Mouse (Mus musculus): ENCODE measurements around the gene Sdc1. TPM values are rescaled to one million over a fixed set of nuclear protein-coding genes. Genes with fewer than 3 reads are reported as not detected.

Sdc1 gene
- 5.3 and 8.1 TPM in 2 replicates for total RNA-seq (2012; rRNA removed)
- 2.6 and 3.0 TPM in 2 replicates for total RNA-seq (2014; rRNA removed)
- polyA plus RNA-seq (2012; ENCODE audit: insufficient read length, low read depth): 1.7 and 2.1 TPM in 2 replicates

GRCm38 (mm10) chr12:8770946-8771843, at the start of gene Sdc1:
Gene Sdc1, plus strand, starts transcription at chr12:8771323.
- Histone ChIP-seq H3K36me3 (replicated peaks in 1 of 2; ENCODE audit: control insufficient read depth in 1 of 2, insufficient read depth in 1 of 2, low read length in 1 of 2) (no peaks in the 10 kb centered on the region), H3K27ac (ENCODE audit: insufficient read depth, low read depth) (no peak within 1 kb of the TSS), H3K4me3 (replicated peaks in 1 of 3; ENCODE audit: low read depth in 2 of 3, low read length in 2 of 3, poor library complexity in 1 of 3) (peak within 1 kb of the TSS; percentile 34 to 58 (median 51)), H3K9me3 (replicated peaks; ENCODE audit: low read length) (peaks cover 4% of the 10 kb centered on the region), H3K4me1 (ENCODE audit: control insufficient read depth in 1 of 2, insufficient read depth in 2 of 2) (peaks cover 0 to 10% of the 10 kb centered on the region in 2 experiments; a peak in 2 of 4 replicates), H3K79me2 (replicated peaks; ENCODE audit: control insufficient read depth, extremely low read depth, insufficient read depth, poor library complexity, severe bottlenecking) (no peaks in the 10 kb centered on the region), H3K27me3 (replicated peaks) (peaks cover 13% of the 10 kb centered on the region), H3K9ac (ENCODE audit: insufficient read depth, low read depth) (peak within 1 kb of the TSS; percentile 21; the same call in 1 of the 2 replicates), H3K4me2 (ENCODE audit: insufficient read depth, low read depth, poor library complexity, severe bottlenecking) (peak within 1 kb of the TSS; percentile 53)
- dilution Hi-C loops (cut with MboI; ENCODE audit: extremely low pct_ligation_motif_present, extremely low pct_unique_long_range_greater_than_20kb, low sequenced_read_pairs) (no loop called here), in situ Hi-C loops (cut with MboI; ENCODE audit: low pct_ligation_motif_present, low pct_unique_long_range_greater_than_20kb, low sequenced_read_pairs) (loop anchor here (10.0 kb wide), 1 partner anchor 244 kb away; no protein-coding TSS in a partner anchor)
- no peak for DNase-seq (ENCODE audit: extremely low read depth)
- TF ChIP-seq CTCF (conservative IDR thresholded peaks at IDR 0.05 in 1 of 2, IDR thresholded peaks at IDR 0.05 in 1 of 2; ENCODE audit: low read depth in 2 of 2, low read length in 2 of 2) (peak in 1 of 2 experiments; percentile 36; a peak in 2 of 4 replicates), ELF1 (IDR thresholded peaks at IDR 0.05; ENCODE audit: low read depth, low read length) (no peak), TBP (conservative IDR thresholded peaks at IDR 0.05; ENCODE audit: low read depth, low read length) (no peak), SMC3 (IDR thresholded peaks at IDR 0.05; ENCODE audit: low read depth, low read length) (peak; percentile 5; the same call in 1 of the 2 replicates), IRF4 (IDR thresholded peaks at IDR 0.05; ENCODE audit: low read depth, low read length) (no peak), RAD21 (IDR thresholded peaks at IDR 0.05; ENCODE audit: low read depth, low read length) (peak; percentile 13), RCOR1 (conservative IDR thresholded peaks at IDR 0.05; ENCODE audit: low read depth, low read length) (no peak), MXI1 (IDR thresholded peaks at IDR 0.05; ENCODE audit: low read depth, low read length) (peak; percentile 62), BHLHE40 (IDR thresholded peaks at IDR 0.05; ENCODE audit: low read depth, low read length) (0 out of 2 replicates have a peak, but pooled peaks have one; percentile 9), ZKSCAN1 (IDR thresholded peaks at IDR 0.05; ENCODE audit: borderline replicate concordance, low read depth, low read length) (no peak), ZNF384 (IDR thresholded peaks at IDR 0.05; ENCODE audit: low read depth, low read length) (no peak), ZMIZ1 (IDR thresholded peaks at IDR 0.05; ENCODE audit: low read depth, low read length) (no peak), PAX5 (IDR thresholded peaks at IDR 0.05; ENCODE audit: low read length) (no peak), POLR2A (IDR thresholded peaks at IDR 0.05; ENCODE audit: low read depth, low read length) (peak; percentile 57)

- Histone ChIP-seq H3K4me1 (ENCODE audit: control insufficient read depth in 1 of 2, insufficient read depth in 2 of 2) (peaks cover 0 to 19% of the 10 kb centered on the region in 2 experiments; a peak in 1 of 4 replicates), H3K4me2 (ENCODE audit: insufficient read depth, low read depth, poor library complexity, severe bottlenecking) (no peak overlapping the region), H3K9me3 (replicated peaks; ENCODE audit: low read length) (no peaks in the 10 kb centered on the region), H3K79me2 (replicated peaks; ENCODE audit: control insufficient read depth, extremely low read depth, insufficient read depth, poor library complexity, severe bottlenecking) (0 out of 2 replicates have a peak, but pooled peaks cover 2% of the 10 kb centered on the region), H3K4me3 (replicated peaks in 1 of 3; ENCODE audit: low read depth in 2 of 3, low read length in 2 of 3, poor library complexity in 1 of 3) (no peak overlapping the region), H3K9ac (ENCODE audit: insufficient read depth, low read depth) (no peak overlapping the region), H3K27ac (ENCODE audit: insufficient read depth, low read depth) (no peak overlapping the region), H3K36me3 (replicated peaks in 1 of 2; ENCODE audit: control insufficient read depth in 1 of 2, insufficient read depth in 1 of 2, low read length in 1 of 2) (peaks cover 21 to 73% of the 10 kb centered on the region in 2 experiments), H3K27me3 (replicated peaks) (no peaks in the 10 kb centered on the region)
- TF ChIP-seq CTCF (conservative IDR thresholded peaks at IDR 0.05 in 1 of 2, IDR thresholded peaks at IDR 0.05 in 1 of 2; ENCODE audit: low read depth in 2 of 2, low read length in 2 of 2) (peak in 1 of 2 experiments; percentile 17; a peak in 1 of 4 replicates), ELF1 (IDR thresholded peaks at IDR 0.05; ENCODE audit: low read depth, low read length) (no peak)
- DNase-seq (ENCODE audit: extremely low read depth): no peak
- dilution Hi-C loops (cut with MboI; ENCODE audit: extremely low pct_ligation_motif_present, extremely low pct_unique_long_range_greater_than_20kb, low sequenced_read_pairs) (no loop called here), in situ Hi-C loops (cut with MboI; ENCODE audit: low pct_ligation_motif_present, low pct_unique_long_range_greater_than_20kb, low sequenced_read_pairs) (no loop called here)
Measured at GRCm38 (mm10) chr12:8726890-8727289, 44.2 kb upstream of the Sdc1 start.

Measured in CH12.LX (cell line).